ENCODE assay signal across 8 mouse cellular contexts in the genomic region with DNA sequence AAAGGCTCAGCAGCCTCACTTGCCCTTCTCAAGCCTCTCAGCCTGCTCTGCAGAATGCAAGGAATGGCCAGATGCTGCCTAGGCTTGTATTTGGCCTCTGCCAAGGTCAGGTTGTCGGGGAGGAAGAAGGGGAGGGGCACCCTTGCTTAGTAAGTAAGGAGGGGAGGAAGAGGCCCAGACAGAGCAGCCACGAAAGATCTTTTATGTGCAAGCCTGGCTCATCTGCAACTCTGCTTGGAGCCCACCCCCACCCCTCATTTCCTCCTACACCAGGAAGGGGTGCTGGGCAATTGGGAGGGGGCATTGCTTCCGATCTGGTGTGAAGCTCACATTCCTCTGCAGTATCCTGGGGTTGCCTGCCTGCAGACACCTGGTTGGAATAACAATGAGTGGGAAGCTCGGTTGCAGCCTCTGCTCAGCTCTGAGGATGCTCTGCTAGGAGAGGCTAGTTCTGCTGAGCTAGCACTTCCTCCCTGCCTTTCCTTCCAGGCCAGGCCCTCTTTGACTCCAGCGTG.
DNase-seq lines count a peak whose midpoint lies in the region; ATAC-seq and TF ChIP-seq lines count a peak whose summit lies in the region.

No protein-coding gene starts in this region.

- H3K27me3 ChIP-seq in intestine, embryonic 14.5 days (replicated peaks; ENCODE audit: control insufficient read depth, insufficient read depth, low read length): no peaks in the 10 kb centered on the region
- H3K27me3 ChIP-seq in intestine, postnatal 0 days (replicated peaks; ENCODE audit: control insufficient read depth, insufficient read depth, low read length): no peaks in the 10 kb centered on the region
- no peaks in the 10 kb centered on the region for H3K27me3 ChIP-seq in forebrain, postnatal 0 days (ENCODE audit: insufficient read depth, low read length)
- H3K27me3 ChIP-seq in liver, embryonic 14.5 days (ENCODE audit: control insufficient read depth, insufficient read depth, low read length): no peaks in the 10 kb centered on the region

- no peaks in the 10 kb centered on the region for H3K9me3 ChIP-seq in intestine, embryonic 14.5 days (ENCODE audit: control insufficient read depth, low read length)
- no peaks in the 10 kb centered on the region for H3K9me3 ChIP-seq in intestine, postnatal 0 days (ENCODE audit: control insufficient read depth)
- H3K9me3 ChIP-seq in forebrain, postnatal 0 days (ENCODE audit: low read length): no peaks in the 10 kb centered on the region
- H3K9me3 ChIP-seq in liver, embryonic 14.5 days (ENCODE audit: control insufficient read depth, low read length): no peaks in the 10 kb centered on the region

- no peak overlapping the region for H3K4me3 ChIP-seq in intestine, embryonic 14.5 days (ENCODE audit: low read depth, low read length)
- no peak overlapping the region for H3K4me3 ChIP-seq in intestine, postnatal 0 days (ENCODE audit: low read depth, low read length)
- no peak overlapping the region for H3K4me3 ChIP-seq in forebrain, postnatal 0 days (ENCODE audit: low read depth, low read length)
- no peak overlapping the region for H3K4me3 ChIP-seq in liver, embryonic 14.5 days (ENCODE audit: insufficient read depth in 1 of 2, low read depth in 2 of 2, low read length in 2 of 2)

- no peak for DNase-seq in intestine, embryonic 14.5 days (ENCODE audit: low spot score)
- DNase-seq in Muller cell, postnatal 12 days (ENCODE audit: inconsistent ontology term): peak; percentile 43
- DNase-seq in forebrain, postnatal 0 days: no peak
- DNase-seq in liver, embryonic 14.5 days (ENCODE audit: low read depth in 3 of 3, low spot score in 3 of 3): no peak
- DNase-seq in thymus, postnatal 14 days: peak; percentile 77
- DNase-seq in layer of hippocampus, postnatal 25 days (ENCODE audit: extremely low spot score in 1 of 2, low spot score in 1 of 2): no peak
- no peak for DNase-seq in frontal cortex, postnatal 10 days (ENCODE audit: low spot score in 2 of 2)

- no peaks in the 10 kb centered on the region for H3K36me3 ChIP-seq in intestine, embryonic 14.5 days (ENCODE audit: control insufficient read depth, insufficient read depth, low read length)
- no peaks in the 10 kb centered on the region for H3K36me3 ChIP-seq in intestine, postnatal 0 days (ENCODE audit: control insufficient read depth, insufficient read depth)
- H3K36me3 ChIP-seq in forebrain, postnatal 0 days (ENCODE audit: insufficient read depth): no peaks in the 10 kb centered on the region
- no peaks in the 10 kb centered on the region for H3K36me3 ChIP-seq in liver, embryonic 14.5 days (replicated peaks; ENCODE audit: control insufficient read depth, insufficient read depth, low read depth)

- 7% methylated on average over 5 of the region's 5 CpGs for WGBS in intestine, embryonic 14.5 days
- WGBS in intestine, postnatal 0 days: 36% methylated on average over 5 of the region's 5 CpGs
- WGBS in forebrain, postnatal 0 days: 21% methylated on average over 5 of the region's 5 CpGs
- WGBS in liver, embryonic 14.5 days (ENCODE audit: insufficient replicate concordance): 19% methylated on average over 5 of the region's 5 CpGs

- no peak overlapping the region for H3K9ac ChIP-seq in intestine, embryonic 14.5 days (ENCODE audit: low read length)
- no peak overlapping the region for H3K9ac ChIP-seq in intestine, postnatal 0 days (ENCODE audit: low read depth, low read length)
- H3K9ac ChIP-seq in forebrain, postnatal 0 days: no peak overlapping the region
- H3K9ac ChIP-seq in liver, embryonic 14.5 days (replicated peaks): no peak overlapping the region

- TF ChIP-seq CTCF in intestine, postnatal 0 days (IDR thresholded peaks at IDR 0.05; ENCODE audit: low read depth): no peak
- TF ChIP-seq CTCF in forebrain, postnatal 0 days (IDR thresholded peaks at IDR 0.05; ENCODE audit: low read depth): no peak
- no peak for TF ChIP-seq CTCF in liver, embryonic 14.5 days (IDR thresholded peaks at IDR 0.05; ENCODE audit: low read depth)

- H3K4me2 ChIP-seq in intestine, embryonic 14.5 days (ENCODE audit: low read length): no peak overlapping the region
- H3K4me2 ChIP-seq in intestine, postnatal 0 days (replicated peaks; ENCODE audit: low read depth): no peak overlapping the region
- H3K4me2 ChIP-seq in forebrain, postnatal 0 days (ENCODE audit: low read depth): no peak overlapping the region
- no peak overlapping the region for H3K4me2 ChIP-seq in liver, embryonic 14.5 days (ENCODE audit: low read depth)

- 0 out of 2 replicates have a peak overlapping the region, but pooled peaks have one; percentile 16 for H3K27ac ChIP-seq in intestine, embryonic 14.5 days (ENCODE audit: low read depth)
- H3K27ac ChIP-seq in intestine, postnatal 0 days (ENCODE audit: low read depth, low read length): no peak overlapping the region
- no peak overlapping the region for H3K27ac ChIP-seq in forebrain, postnatal 0 days (ENCODE audit: low read depth, low read length)
- H3K27ac ChIP-seq in liver, embryonic 14.5 days: no peak overlapping the region

- H3K4me1 ChIP-seq in intestine, embryonic 14.5 days (replicated peaks; ENCODE audit: control insufficient read depth, insufficient read depth, low read length): peaks cover 13% of the 10 kb centered on the region
- peaks cover 4% of the 10 kb centered on the region; the same call in 1 of the 2 replicates for H3K4me1 ChIP-seq in intestine, postnatal 0 days (replicated peaks; ENCODE audit: control insufficient read depth, insufficient read depth, low read length)
- H3K4me1 ChIP-seq in forebrain, postnatal 0 days (ENCODE audit: insufficient read depth): no peaks in the 10 kb centered on the region
- H3K4me1 ChIP-seq in liver, embryonic 14.5 days (replicated peaks; ENCODE audit: control insufficient read depth in 2 of 2, insufficient read depth in 2 of 2, low read length in 1 of 2): peaks cover 9 to 34% of the 10 kb centered on the region in 2 experiments; a peak in 3 of 4 replicates

- no peak for TF ChIP-seq EP300 in liver, embryonic 14.5 days (IDR thresholded peaks at IDR 0.05; ENCODE audit: low read depth)

- ATAC-seq in intestine, embryonic 14.5 days (replicated peaks; ENCODE audit: low FRiP score, low TSS enrichment, low read depth): 0 out of 2 replicates have a peak, but pooled peaks have one; percentile 36
- ATAC-seq in intestine, postnatal 0 days: no peak
- peak; percentile 73; the same call in 1 of the 2 replicates for ATAC-seq in forebrain, postnatal 0 days
- ATAC-seq in liver, embryonic 14.5 days (ENCODE audit: insufficient read depth): peak; percentile 20; the same call in 1 of the 2 replicates

Comparison
In these comparisons a context has a peak if more than half of its experiments do, and no peak if none do; other contexts are left out.
1. DNase-seq: peak in Muller cell, postnatal 12 days (single experiment) and thymus, postnatal 14 days (single experiment); none in intestine, embryonic 14.5 days (single experiment), forebrain, postnatal 0 days (single experiment), liver, embryonic 14.5 days (0 of 3), layer of hippocampus, postnatal 25 days (0 of 2) and frontal cortex, postnatal 10 days (0 of 2).